Mouse (Mus musculus): Measurements from ENCODE around the gene Il17c.

- TF ChIP-seq CTCF (IDR thresholded peaks at IDR 0.05; ENCODE audit: borderline replicate concordance, insufficient read depth, low read length) (no peak), POLR2A (IDR thresholded peaks at IDR 0.05; ENCODE audit: low read depth, low read length) (no peak)
Measured at GRCm38 (mm10) chr8:122459218-122459900, 37.5 kb downstream of the Il17c start.

Data from embryonic fibroblast, embryonic 13.5 days (primary cell).